Mouse (Mus musculus): Measurements from ENCODE around the gene Rpl23a. TPM values are rescaled to one million over a fixed set of nuclear protein-coding genes. Genes with fewer than 3 reads are reported as not detected.
A peak's percentile ranks its signal among the peaks of the same experiment; 100 is the strongest.
"Not testable (repeated sequence)": the region's sequence is repeated elsewhere in the genome, so short reads cannot be mapped to it uniquely, and the experiment has no call there.

Rpl23a gene
- polyA plus RNA-seq, 1 experiment from 2014 or later = 768 TPM

DNA sequence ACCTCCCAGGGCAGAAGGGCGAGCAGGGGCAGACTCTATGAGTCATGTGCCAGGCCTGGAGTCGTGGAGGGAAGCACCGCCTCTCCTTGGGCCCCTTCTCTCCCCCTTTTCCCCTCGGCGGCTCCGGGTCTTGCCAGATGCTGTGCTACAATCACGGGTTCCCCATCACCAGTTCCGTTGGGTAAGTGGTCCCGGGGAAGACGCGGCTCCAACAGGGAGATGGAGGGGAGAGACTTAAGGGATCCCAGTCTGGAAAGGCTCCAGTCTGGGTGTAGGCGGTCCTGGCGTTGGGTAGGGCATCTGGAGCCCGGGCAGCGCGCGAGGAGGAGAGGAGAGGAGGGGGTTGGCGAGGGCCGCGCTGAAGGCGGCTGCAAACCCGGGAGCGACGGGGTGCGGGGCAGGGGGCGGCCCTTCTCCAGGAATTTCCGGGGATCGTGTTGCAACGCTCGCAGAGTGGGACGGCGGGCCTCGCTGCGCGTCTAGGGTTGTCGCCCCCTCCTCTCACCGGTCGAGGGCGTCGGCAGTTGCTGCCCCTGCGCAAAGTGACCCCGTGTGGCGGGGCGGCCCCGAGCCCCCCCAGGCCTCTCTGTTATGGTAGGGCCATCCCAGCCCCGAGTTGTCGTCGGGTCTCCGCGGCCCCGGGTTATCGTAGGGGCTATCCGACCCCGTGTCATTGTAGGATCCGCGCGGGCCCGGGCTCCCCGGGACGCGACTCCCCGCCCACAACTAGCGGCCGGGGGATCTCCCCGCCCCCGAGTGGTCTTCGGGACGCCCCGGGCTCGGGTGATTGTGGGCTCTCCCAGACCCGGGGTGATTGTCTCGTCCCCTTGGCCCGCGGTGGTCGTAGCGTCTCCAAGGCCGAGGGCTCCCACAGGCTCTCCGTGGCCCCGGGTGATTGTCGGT is 5.2 kb upstream of the Rpl23a start, which contains the start of gene Rab34:
TSS of gene Rab34 (plus strand) at position 100 of the 903 bp plus-strand sequence.
- Histone ChIP-seq H3K27me3 (replicated peaks; ENCODE audit: control insufficient read depth, insufficient read depth, low read length) (peaks cover 3% of the 10 kb centered on the region; the same call in 1 of the 2 replicates), H3K9me3 (ENCODE audit: control insufficient read depth) (no peaks in the 10 kb centered on the region), H3K4me2 (replicated peaks; ENCODE audit: low read depth) (peak within 1 kb of the TSS; percentile 94), H3K36me3 (ENCODE audit: control insufficient read depth, insufficient read depth) (no peaks in the 10 kb centered on the region), H3K27ac (ENCODE audit: low read depth, low read length) (peak within 1 kb of the TSS; percentile 85), H3K9ac (ENCODE audit: low read depth, low read length) (peak within 1 kb of the TSS; percentile 78), H3K4me3 (ENCODE audit: low read depth, low read length) (peak within 1 kb of the TSS; percentile 68), H3K4me1 (replicated peaks; ENCODE audit: control insufficient read depth, insufficient read depth, low read length) (peaks cover 5% of the 10 kb centered on the region; the same call in 1 of the 2 replicates)
- TF ChIP-seq CTCF (IDR thresholded peaks at IDR 0.05; ENCODE audit: low read depth) = no peak
- 1% methylated on average over 71 of the region's 80 CpGs for WGBS
- peak; percentile 39 for ATAC-seq

- H3K4me2 ChIP-seq (replicated peaks; ENCODE audit: low read depth); H3K4me3 ChIP-seq (ENCODE audit: low read depth, low read length); H3K9ac ChIP-seq (ENCODE audit: low read depth, low read length); H3K27ac ChIP-seq (ENCODE audit: low read depth, low read length); H3K4me1 ChIP-seq (replicated peaks; ENCODE audit: control insufficient read depth, insufficient read depth, low read length); H3K27me3 ChIP-seq (replicated peaks; ENCODE audit: control insufficient read depth, insufficient read depth, low read length); H3K9me3 ChIP-seq (ENCODE audit: control insufficient read depth); ATAC-seq: not testable (repeated sequence)
- 88% methylated on average over 6 of the region's 6 CpGs for WGBS
- peaks cover 15% of the 10 kb centered on the region for H3K36me3 ChIP-seq (ENCODE audit: control insufficient read depth, insufficient read depth)
Measured at GRCm38 (mm10) chr11:78184702-78185101, 1.3 kb upstream of the Rpl23a start.

GRCm38 (mm10) chr11:78183884-78184514 is 615 bp upstream of the Rpl23a start:
- Histone ChIP-seq H3K36me3 (ENCODE audit: control insufficient read depth, insufficient read depth) (peaks cover 19% of the 10 kb centered on the region), H3K9me3 (ENCODE audit: control insufficient read depth) (no peaks in the 10 kb centered on the region), H3K27ac (ENCODE audit: low read depth, low read length) (no peak overlapping the region), H3K4me3 (ENCODE audit: low read depth, low read length) (peak overlapping the region; percentile 93), H3K4me2 (replicated peaks; ENCODE audit: low read depth) (peak overlapping the region; percentile 79), H3K9ac (ENCODE audit: low read depth, low read length) (no peak overlapping the region), H3K4me1 (replicated peaks; ENCODE audit: control insufficient read depth, insufficient read depth, low read length) (no peaks in the 10 kb centered on the region), H3K27me3 (replicated peaks; ENCODE audit: control insufficient read depth, insufficient read depth, low read length) (no peaks in the 10 kb centered on the region)
- no peak for ATAC-seq
- no peak for TF ChIP-seq CTCF (IDR thresholded peaks at IDR 0.05; ENCODE audit: low read depth)
- WGBS = 46% methylated on average over 10 of the region's 10 CpGs

- Histone ChIP-seq H3K4me1 (replicated peaks; ENCODE audit: control insufficient read depth, insufficient read depth, low read length) (no peaks in the 10 kb centered on the region), H3K27ac (ENCODE audit: low read depth, low read length) (no peak overlapping the region), H3K27me3 (replicated peaks; ENCODE audit: control insufficient read depth, insufficient read depth, low read length) (no peaks in the 10 kb centered on the region), H3K9me3 (ENCODE audit: control insufficient read depth) (no peaks in the 10 kb centered on the region), H3K36me3 (ENCODE audit: control insufficient read depth, insufficient read depth) (peaks cover 19% of the 10 kb centered on the region), H3K4me3 (ENCODE audit: low read depth, low read length) (peak overlapping the region; percentile 93), H3K4me2 (replicated peaks; ENCODE audit: low read depth) (peak overlapping the region; percentile 79), H3K9ac (ENCODE audit: low read depth, low read length) (peak overlapping the region; percentile 77; the same call in 1 of the 2 replicates)
- no peak for TF ChIP-seq CTCF (IDR thresholded peaks at IDR 0.05; ENCODE audit: low read depth)
- 1% methylated on average over 7 of the region's 7 CpGs for WGBS
- no peak for ATAC-seq
Measured at GRCm38 (mm10) chr11:78182450-78182849, 934 bp downstream of the Rpl23a start.

GRCm38 (mm10) chr11:78181830-78182357 is 1.5 kb downstream of the Rpl23a start:
- TF ChIP-seq CTCF (IDR thresholded peaks at IDR 0.05; ENCODE audit: low read depth) = no peak

More at GRCm38 (mm10) chr11:78181830-78182357, 1.5 kb downstream of the Rpl23a start:
- peaks cover 19% of the 10 kb centered on the region for H3K36me3 ChIP-seq (ENCODE audit: control insufficient read depth, insufficient read depth)
- 33% methylated on average over 2 of the region's 2 CpGs for WGBS
- peak overlapping the region; percentile 79 for H3K4me2 ChIP-seq (replicated peaks; ENCODE audit: low read depth)
- no peaks in the 10 kb centered on the region for H3K27me3 ChIP-seq (replicated peaks; ENCODE audit: control insufficient read depth, insufficient read depth, low read length)
- H3K4me1 ChIP-seq (replicated peaks; ENCODE audit: control insufficient read depth, insufficient read depth, low read length) = no peaks in the 10 kb centered on the region
- H3K9ac ChIP-seq (ENCODE audit: low read depth, low read length) = no peak overlapping the region
- H3K4me3 ChIP-seq (ENCODE audit: low read depth, low read length) = peak overlapping the region; percentile 93
- ATAC-seq = no peak
- H3K27ac ChIP-seq (ENCODE audit: low read depth, low read length) = no peak overlapping the region
- no peaks in the 10 kb centered on the region for H3K9me3 ChIP-seq (ENCODE audit: control insufficient read depth)
